Mouse (Mus musculus) neural tube, embryonic 11.5 days (tissue): Measurements from ENCODE around the gene Angptl7. TPM values are rescaled to one million over a fixed set of nuclear protein-coding genes. Genes with fewer than 3 reads are reported as not detected.

Experiments used
- ATAC-seq: fragments of 200-750 bp; cut with Nextera tagmentation; 2 replicates; pipeline ENCODE4 v1.8.0; 2017; ENCODE audit warnings: moderate number of reproducible peaks, mild to moderate bottlenecking, moderate TSS enrichment, moderate library complexity; ENCODE audit not compliant: insufficient read depth, low FRiP score, low TSS enrichment
- DNase-seq: peaks from one replicate; pipeline ENCODE4 v3.0.0-alpha.2; 2015; ENCODE audit warnings: low spot score
- H3K27ac ChIP-seq: fragments of 300-500 bp; sonication (generic); 2 replicates; pipeline ENCODE4 v1.5.1; 2014; ENCODE audit warnings: low read depth, mild to moderate bottlenecking, low read length
- H3K27me3 ChIP-seq: fragments of 300-500 bp; sonication (generic); 2 replicates; pipeline ENCODE4 v1.6.1; 2014; ENCODE audit warnings: mild to moderate bottlenecking, low read length, mixed read lengths; ENCODE audit not compliant: control insufficient read depth, insufficient read depth
- H3K36me3 ChIP-seq: fragments of 300-500 bp; sonication (generic); 2 replicates; pipeline ENCODE4 v1.6.1; 2014; ENCODE audit warnings: mild to moderate bottlenecking, low read length, moderate library complexity, mixed read lengths; ENCODE audit not compliant: control insufficient read depth, insufficient read depth
- H3K4me1 ChIP-seq: fragments of 300-500 bp; sonication (generic); 2 replicates; pipeline ENCODE4 v1.6.1; 2014; ENCODE audit warnings: low read length, mixed read lengths; ENCODE audit not compliant: control insufficient read depth, insufficient read depth
- H3K4me2 ChIP-seq: fragments of 300-500 bp; sonication (generic); 2 replicates; pipeline ENCODE4 v1.6.1; 2014; ENCODE audit warnings: low read depth, mild to moderate bottlenecking, moderate library complexity
- H3K4me3 ChIP-seq: fragments of 300-500 bp; sonication (generic); 2 replicates; pipeline ENCODE4 v1.5.1; 2014; ENCODE audit warnings: low read depth, low read length
- H3K9ac ChIP-seq: fragments of 300-500 bp; sonication (generic); 2 replicates; pipeline ENCODE4 v1.6.1; 2014; ENCODE audit warnings: mild to moderate bottlenecking, low read length
- H3K9me3 ChIP-seq: fragments of 300-500 bp; sonication (generic); 2 replicates; pipeline ENCODE4 v1.6.1; 2016; ENCODE audit warnings: low read length; ENCODE audit not compliant: control insufficient read depth
- WGBS: fragments of 180-500 bp; shearing (Covaris S2); extraction: QIAGEN DNeasy Blood & Tissue Kit; methylation state at CpG from one replicate; pipeline ENCODE4 v1.1.7; 2014; 5-methylcytosine and 5-hydroxymethylcytosine counted together
- polyA plus RNA-seq: library from polyadenylated mRNA; unstranded; fragments of >200 nt; fragmentation: Nextera tagmentation; extraction: Ambion mirVana; gene quantifications from 2 replicates; pipeline ENCODE4 v1.2.1, GENCODE M21; 2014

Angptl7 gene
- polyA plus RNA-seq, 1 experiment from 2014 or later, result 0.31 TPM

- Histone ChIP-seq H3K4me2 (no peak overlapping the region), H3K4me1 (peaks cover 3% of the 10 kb centered on the region; the same call in 1 of the 2 replicates), H3K9ac (no peak overlapping the region), H3K27ac (no peak overlapping the region), H3K4me3 (no peak overlapping the region), H3K36me3 (peaks cover 9% of the 10 kb centered on the region), H3K27me3 (no peaks in the 10 kb centered on the region), H3K9me3 (no peaks in the 10 kb centered on the region)
- DNase-seq (peak; percentile 6), ATAC-seq (no peak)
- 86% methylated on average over 8 of the region's 8 CpGs for WGBS
Measured at GRCm38 (mm10) chr4:148509450-148510084, 9.3 kb upstream of the Angptl7 start.

GRCm38 (mm10) chr4:148508084-148508849, 8.0 kb upstream of the Angptl7 start:
- ATAC-seq, result no peak
- H3K27me3 ChIP-seq, result no peaks in the 10 kb centered on the region
- H3K4me2 ChIP-seq, result no peak overlapping the region
- no peaks in the 10 kb centered on the region for H3K9me3 ChIP-seq
- 93% methylated on average over 14 of the region's 14 CpGs for WGBS
- peaks cover 9% of the 10 kb centered on the region for H3K36me3 ChIP-seq
- peaks cover 6% of the 10 kb centered on the region; the same call in 1 of the 2 replicates for H3K4me1 ChIP-seq
- no peak overlapping the region for H3K4me3 ChIP-seq
- H3K27ac ChIP-seq, result no peak overlapping the region
- peak; percentile 2 for DNase-seq
- no peak overlapping the region for H3K9ac ChIP-seq

GRCm38 (mm10) chr4:148507585-148507984, 7.3 kb upstream of the Angptl7 start:
- peaks cover 6% of the 10 kb centered on the region; the same call in 1 of the 2 replicates for H3K4me1 ChIP-seq
- H3K9me3 ChIP-seq, result no peaks in the 10 kb centered on the region
- H3K4me2 ChIP-seq, result no peak overlapping the region
- no peak for DNase-seq
- H3K9ac ChIP-seq, result no peak overlapping the region
- no peak overlapping the region for H3K27ac ChIP-seq
- no peak for ATAC-seq
- peaks cover 9% of the 10 kb centered on the region for H3K36me3 ChIP-seq
- H3K4me3 ChIP-seq, result no peak overlapping the region
- 69% methylated on average over 5 of the region's 5 CpGs for WGBS
- no peaks in the 10 kb centered on the region for H3K27me3 ChIP-seq

- DNase-seq (no peak), ATAC-seq (peak; percentile 63; the same call in 1 of the 2 replicates)
- 18% methylated on average over 8 of the region's 8 CpGs for WGBS
- H3K4me3 ChIP-seq, result no peak overlapping the region
- 0 out of 2 replicates have a peak overlapping the region, but pooled peaks have one; percentile 4 for H3K27ac ChIP-seq
- H3K4me1 ChIP-seq, result peaks cover 6% of the 10 kb centered on the region; the same call in 1 of the 2 replicates
- no peak overlapping the region for H3K9ac ChIP-seq
- H3K9me3 ChIP-seq, result no peaks in the 10 kb centered on the region
- no peak overlapping the region for H3K4me2 ChIP-seq
- peaks cover 14% of the 10 kb centered on the region for H3K36me3 ChIP-seq
- H3K27me3 ChIP-seq, result no peaks in the 10 kb centered on the region
Measured at GRCm38 (mm10) chr4:148504497-148504959, 4.3 kb upstream of the Angptl7 start.

GRCm38 (mm10) chr4:148495874-148496689, 4.2 kb downstream of the Angptl7 start:
- 87% methylated on average over 25 of the region's 25 CpGs for WGBS
- H3K36me3 ChIP-seq, result peaks cover 14% of the 10 kb centered on the region
- no peak for ATAC-seq

GRCm38 (mm10) chr4:148495160-148495559, 5.1 kb downstream of the Angptl7 start:
- H3K9me3 ChIP-seq, result no peaks in the 10 kb centered on the region
- H3K27me3 ChIP-seq, result no peaks in the 10 kb centered on the region
- no peaks in the 10 kb centered on the region for H3K4me1 ChIP-seq
- no peak overlapping the region for H3K27ac ChIP-seq
- WGBS, result 95% methylated on average over 6 of the region's 6 CpGs
- no peak overlapping the region for H3K4me2 ChIP-seq
- peaks cover 19% of the 10 kb centered on the region for H3K36me3 ChIP-seq
- H3K4me3 ChIP-seq, result no peak overlapping the region
- DNase-seq, result no peak
- no peak overlapping the region for H3K9ac ChIP-seq
- ATAC-seq, result no peak

More at GRCm38 (mm10) chr4:148495874-148496689, 4.2 kb downstream of the Angptl7 start:
- H3K27ac ChIP-seq, result no peak overlapping the region
- H3K4me1 ChIP-seq, result no peaks in the 10 kb centered on the region
- no peak for DNase-seq
- H3K27me3 ChIP-seq, result no peaks in the 10 kb centered on the region
- H3K9ac ChIP-seq, result no peak overlapping the region
- no peak overlapping the region for H3K4me3 ChIP-seq
- H3K9me3 ChIP-seq, result no peaks in the 10 kb centered on the region
- no peak overlapping the region for H3K4me2 ChIP-seq

GRCm38 (mm10) chr4:148491448-148491847, 8.8 kb downstream of the Angptl7 start:
- Histone ChIP-seq H3K27me3 (no peaks in the 10 kb centered on the region), H3K9ac (no peak overlapping the region), H3K27ac (no peak overlapping the region), H3K36me3 (peaks cover 22% of the 10 kb centered on the region), H3K4me2 (no peak overlapping the region), H3K9me3 (no peaks in the 10 kb centered on the region), H3K4me1 (no peaks in the 10 kb centered on the region), H3K4me3 (no peak overlapping the region)
- ATAC-seq (no peak), DNase-seq (no peak)
- 94% methylated on average over 7 of the region's 7 CpGs for WGBS

- Histone ChIP-seq H3K4me2 (no peak overlapping the region), H3K4me3 (no peak overlapping the region), H3K4me1 (no peaks in the 10 kb centered on the region), H3K27ac (no peak overlapping the region), H3K27me3 (no peaks in the 10 kb centered on the region), H3K36me3 (peaks cover 25% of the 10 kb centered on the region), H3K9me3 (no peaks in the 10 kb centered on the region), H3K9ac (no peak overlapping the region)
- no peak for DNase-seq
- WGBS, result 86% methylated on average over 6 of the region's 6 CpGs
- no peak for ATAC-seq
Measured at GRCm38 (mm10) chr4:148490502-148490901, 9.8 kb downstream of the Angptl7 start.
